Mouse (Mus musculus) lung, embryonic 16.5 days (tissue): ENCODE data around the gene Gm45753. TPM values are rescaled to one million over a fixed set of nuclear protein-coding genes. Genes with fewer than 3 reads are reported as not detected.
"Not testable (repeated sequence)": the region's sequence is repeated elsewhere in the genome, so short reads cannot be mapped to it uniquely, and the experiment has no call there.

Source experiments
- ATAC-seq: fragments of 200-750 bp; cut with Nextera tagmentation; 2 replicates; pipeline ENCODE4 v1.8.0; 2017; ENCODE audit warnings: low read depth, mild to moderate bottlenecking, moderate library complexity
- H3K27ac ChIP-seq: fragments of 300-500 bp; sonication (generic); 2 replicates; pipeline ENCODE4 v1.5.1; 2014; ENCODE audit warnings: mild to moderate bottlenecking, control low read depth, low read length
- H3K27me3 ChIP-seq: fragments of 300-500 bp; sonication (generic); 2 replicates; pipeline ENCODE4 v1.6.1; 2014; ENCODE audit warnings: low read depth, low read length, mixed read lengths; ENCODE audit not compliant: control insufficient read depth, insufficient read depth
- H3K36me3 ChIP-seq: fragments of 300-500 bp; sonication (generic); 2 replicates; pipeline ENCODE4 v1.6.1; 2014; ENCODE audit warnings: low read length; ENCODE audit not compliant: control insufficient read depth, insufficient read depth
- H3K4me1 ChIP-seq: fragments of 300-500 bp; sonication (generic); replicated peaks from 2 replicates; pipeline ENCODE4 v1.6.1; 2014; ENCODE audit warnings: low read length, mixed read lengths; ENCODE audit not compliant: control insufficient read depth, insufficient read depth
- H3K4me2 ChIP-seq: fragments of 300-500 bp; sonication (generic); 2 replicates; pipeline ENCODE4 v1.6.1; 2014; ENCODE audit warnings: low read depth, low read length, control low read depth
- H3K4me3 ChIP-seq: fragments of 300-500 bp; sonication (generic); 2 replicates; pipeline ENCODE4 v1.5.1; 2014; ENCODE audit warnings: mild to moderate bottlenecking, low read length, control low read depth
- H3K9ac ChIP-seq: fragments of 300-500 bp; sonication (generic); 2 replicates; pipeline ENCODE4 v1.6.1; 2014; ENCODE audit warnings: low read length, control low read depth
- H3K9me3 ChIP-seq: fragments of 300-500 bp; sonication (generic); 2 replicates; pipeline ENCODE4 v1.6.1; 2016; ENCODE audit warnings: low read length; ENCODE audit not compliant: control insufficient read depth
- WGBS: fragments of 180-500 bp; shearing (Covaris S2); extraction: QIAGEN DNeasy Blood & Tissue Kit; methylation state at CpG from one replicate; pipeline ENCODE4 v1.1.7; 2014; 5-methylcytosine and 5-hydroxymethylcytosine counted together
- polyA plus RNA-seq: library from polyadenylated mRNA; unstranded; fragments of >200 nt; fragmentation: Nextera tagmentation; extraction: Ambion mirVana; gene quantifications from 2 replicates; pipeline ENCODE4 v1.2.1, GENCODE M21; 2015

The Gm45753 gene
- polyA plus RNA-seq, 1 experiment from 2014 or later, result not detected

- ATAC-seq, result no peak
- 81% methylated on average over 6 of the region's 6 CpGs for WGBS
- Histone ChIP-seq H3K9me3 (no peaks in the 10 kb centered on the region), H3K27me3 (no peaks in the 10 kb centered on the region), H3K9ac (no peak overlapping the region), H3K4me2 (no peak overlapping the region), H3K4me3 (no peak overlapping the region), H3K4me1 (peaks cover 7% of the 10 kb centered on the region; the same call in 1 of the 2 replicates), H3K36me3 (no peaks in the 10 kb centered on the region), H3K27ac (no peak overlapping the region)
These were observed 21.1 kb upstream of the Gm45753 start for GRCm38 (mm10) chr8:45329206-45329980.

DNA sequence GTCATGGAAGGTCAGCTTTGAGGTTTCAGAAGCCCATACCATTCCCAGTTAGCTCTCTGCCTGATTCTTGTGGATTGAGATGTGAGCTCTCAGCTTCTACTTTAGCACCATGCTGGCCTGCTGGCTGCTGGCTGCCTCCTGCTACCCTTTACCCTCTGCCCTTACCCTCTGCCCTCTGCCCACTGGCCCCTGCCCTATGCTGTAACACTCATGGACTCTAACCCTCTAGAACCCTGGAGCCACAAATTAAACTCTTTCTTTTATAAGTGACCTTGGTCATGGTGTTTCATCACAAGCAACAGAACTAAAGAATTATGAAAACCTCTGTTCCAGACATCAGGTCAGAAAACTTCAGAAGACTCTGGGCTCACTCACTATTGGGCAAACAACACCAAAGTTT, 18.8 kb upstream of the Gm45753 start:
- not testable (repeated sequence) for H3K36me3 ChIP-seq, H3K9ac ChIP-seq, H3K4me3 ChIP-seq, H3K27ac ChIP-seq, H3K4me2 ChIP-seq, H3K4me1 ChIP-seq, H3K27me3 ChIP-seq, ATAC-seq, H3K9me3 ChIP-seq

GRCm38 (mm10) chr8:45324151-45324550, 15.9 kb upstream of the Gm45753 start:
- Histone ChIP-seq H3K4me2 (no peak overlapping the region), H3K4me3 (no peak overlapping the region), H3K9me3 (no peaks in the 10 kb centered on the region), H3K36me3 (no peaks in the 10 kb centered on the region), H3K4me1 (no peaks in the 10 kb centered on the region), H3K27ac (no peak overlapping the region), H3K9ac (no peak overlapping the region), H3K27me3 (no peaks in the 10 kb centered on the region)
- 54% methylated on average over 4 of the region's 4 CpGs for WGBS
- no peak for ATAC-seq

DNA sequence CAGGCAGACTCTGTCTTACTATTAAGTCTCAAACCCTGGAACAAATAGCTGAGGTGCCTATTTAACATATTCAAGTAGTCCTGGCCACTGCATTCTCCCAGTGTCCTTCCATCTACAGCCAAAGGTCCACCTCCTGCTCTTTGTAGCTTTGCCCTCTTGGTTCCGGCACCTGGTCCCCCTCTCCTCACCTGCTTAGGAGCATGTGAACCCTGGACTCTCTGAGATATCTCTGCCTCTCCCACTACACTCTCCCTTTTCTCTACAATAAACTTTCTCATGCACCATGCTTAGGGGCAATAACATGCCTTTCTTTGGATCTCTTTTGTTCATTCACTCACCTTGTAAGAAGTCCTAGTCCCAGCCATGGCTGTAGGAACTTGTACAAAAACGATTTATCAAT, 13.1 kb upstream of the Gm45753 start:
- WGBS, result 91% methylated on average over 2 of the region's 2 CpGs
- Histone ChIP-seq H3K27ac (no peak overlapping the region), H3K9ac (no peak overlapping the region), H3K9me3 (no peaks in the 10 kb centered on the region), H3K4me1 (no peaks in the 10 kb centered on the region), H3K27me3 (no peaks in the 10 kb centered on the region), H3K4me3 (no peak overlapping the region), H3K4me2 (no peak overlapping the region), H3K36me3 (no peaks in the 10 kb centered on the region)
- ATAC-seq, result no peak

DNA sequence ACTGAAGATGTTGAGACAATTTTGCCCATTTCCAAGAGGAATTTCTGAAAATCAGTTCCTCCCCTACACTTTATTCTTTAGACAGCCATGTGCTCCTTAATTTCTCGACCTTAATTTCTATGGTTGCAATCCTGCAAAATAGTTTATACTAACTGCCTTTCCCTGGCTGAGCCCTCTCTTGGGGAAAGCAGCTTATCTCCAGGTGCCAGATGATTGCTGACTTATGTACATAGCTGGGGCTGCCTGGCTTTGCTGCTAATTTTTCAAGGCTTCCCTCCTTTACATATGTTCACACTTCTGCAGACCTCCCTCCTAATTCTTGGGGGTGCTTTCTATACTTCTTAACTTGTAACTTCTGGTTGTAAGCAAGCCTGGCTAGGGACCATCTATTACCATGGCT, 12.7 kb upstream of the Gm45753 start:
- 32% methylated on average over 1 of the region's 1 CpGs for WGBS
- Histone ChIP-seq H3K9ac (no peak overlapping the region), H3K36me3 (no peaks in the 10 kb centered on the region), H3K4me2 (no peak overlapping the region), H3K27me3 (no peaks in the 10 kb centered on the region), H3K27ac (no peak overlapping the region), H3K9me3 (no peaks in the 10 kb centered on the region), H3K4me1 (no peaks in the 10 kb centered on the region), H3K4me3 (no peak overlapping the region)
- no peak for ATAC-seq

- Histone ChIP-seq H3K4me1 (no peaks in the 10 kb centered on the region; the same call in 1 of the 2 replicates), H3K4me2 (no peak overlapping the region), H3K9me3 (no peaks in the 10 kb centered on the region), H3K9ac (no peak overlapping the region), H3K27me3 (no peaks in the 10 kb centered on the region), H3K27ac (no peak overlapping the region), H3K4me3 (no peak overlapping the region), H3K36me3 (no peaks in the 10 kb centered on the region)
- ATAC-seq, result peak; percentile 60; the same call in 1 of the 2 replicates
- WGBS, result 54% methylated on average over 4 of the region's 4 CpGs
These were observed 2.7 kb upstream of the Gm45753 start for GRCm38 (mm10) chr8:45310967-45311366.

- H3K36me3 ChIP-seq, result no peaks in the 10 kb centered on the region
- no peak overlapping the region for H3K4me3 ChIP-seq
- WGBS, result 85% methylated on average over 1 of the region's 1 CpGs
- no peaks in the 10 kb centered on the region for H3K9me3 ChIP-seq
- H3K4me1 ChIP-seq, result no peaks in the 10 kb centered on the region; the same call in 1 of the 2 replicates
- ATAC-seq, result no peak
- no peak overlapping the region for H3K27ac ChIP-seq
- no peak overlapping the region for H3K9ac ChIP-seq
- H3K27me3 ChIP-seq, result no peaks in the 10 kb centered on the region
- H3K4me2 ChIP-seq, result no peak overlapping the region
These were observed 2.8 kb downstream of the Gm45753 start for GRCm38 (mm10) chr8:45305479-45305878.

- no peak for ATAC-seq
- Histone ChIP-seq H3K9me3 (no peaks in the 10 kb centered on the region), H3K4me1 (no peaks in the 10 kb centered on the region), H3K9ac (no peak overlapping the region), H3K27ac (no peak overlapping the region), H3K4me3 (no peak overlapping the region), H3K36me3 (no peaks in the 10 kb centered on the region), H3K4me2 (no peak overlapping the region), H3K27me3 (no peaks in the 10 kb centered on the region)
- WGBS, result 83% methylated on average over 3 of the region's 3 CpGs
These were observed 3.9 kb downstream of the Gm45753 start for GRCm38 (mm10) chr8:45304354-45304753.

DNA sequence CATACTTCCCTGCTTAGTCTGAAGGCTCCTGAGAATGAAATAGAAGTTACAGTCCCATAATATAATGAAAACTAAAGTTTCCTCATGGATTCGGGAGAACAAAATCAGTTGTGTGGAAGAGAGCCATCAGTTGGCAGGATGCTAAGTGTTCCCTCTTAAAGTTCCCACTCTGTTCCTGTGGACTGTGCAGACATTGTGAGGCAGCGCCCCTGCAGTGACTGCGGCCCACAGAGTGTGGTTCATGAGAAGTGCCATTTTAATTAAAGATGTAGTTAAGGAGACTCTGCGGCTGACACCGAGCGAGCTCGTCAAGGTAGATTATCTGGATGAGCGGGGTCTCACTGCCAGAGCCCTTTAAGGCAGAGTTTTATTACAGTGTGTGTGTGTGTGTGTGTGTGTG, 5.9 kb downstream of the Gm45753 start:
- ATAC-seq, result no peak
- no peak overlapping the region for H3K27ac ChIP-seq

More for the DNA sequence above, 5.9 kb downstream of the Gm45753 start:
- Histone ChIP-seq H3K36me3 (no peaks in the 10 kb centered on the region), H3K4me3 (no peak overlapping the region), H3K9ac (no peak overlapping the region), H3K4me1 (no peaks in the 10 kb centered on the region), H3K4me2 (no peak overlapping the region), H3K27me3 (no peaks in the 10 kb centered on the region), H3K9me3 (no peaks in the 10 kb centered on the region)
- 85% methylated on average over 8 of the region's 8 CpGs for WGBS
